ENCODE assay signal across 26 mouse cellular contexts in genomic region chr11:76873865-76874264, GRCm38 (mm10). TPM values are rescaled to one million over a fixed set of nuclear protein-coding genes. Genes with fewer than 3 reads are reported as not detected.
DNase-seq lines count a peak whose midpoint lies in the region; ATAC-seq lines count a peak whose summit lies in the region.
"Had no signal": no experiment of that assay in that cellular context is flagged by ENCODE, and none has a peak within 500 bp of the region (broad histone marks: within the 10 kb centered on the region; RNA-seq: fewer than 3 reads in every experiment).

No protein-coding gene starts in this region.

- no peaks in the 10 kb centered on the region for H3K9me3 ChIP-seq in forebrain, embryonic 11.5 days (ENCODE audit: control insufficient read depth, low read length)
- H3K9me3 ChIP-seq in forebrain, embryonic 15.5 days, result no peaks in the 10 kb centered on the region
- H3K9me3 ChIP-seq: embryonic facial prominence, embryonic 13.5 days; embryonic facial prominence, embryonic 15.5 days; forebrain, embryonic 10.5 days; forebrain, embryonic 13.5 days; G1E had no signal

- peak; percentile 2 for DNase-seq in forebrain, embryonic 11.5 days (ENCODE audit: low spot score)
- peak; percentile 71 for DNase-seq in 3T3-L1 (ENCODE audit: low read depth, low spot score)
- DNase-seq in NIH3T3 (ENCODE audit: low read depth), result peak; percentile 75
- no peak for DNase-seq in frontal cortex, adult 2 months (ENCODE audit: extremely low spot score in 1 of 2, low spot score in 1 of 2)
- DNase-seq in spleen, postnatal 4 days (ENCODE audit: low spot score in 2 of 2), result no peak
- DNase-seq: adrenal gland, adult 2 months; adrenal gland, postnatal 10 days; adrenal gland, postnatal 25 days; cerebellum, adult 11 months; cerebellum, adult 18-20 months; cerebellum, adult 8-10 months; cerebellum, adult 9-11 months; cerebellum, postnatal 14 days; cerebellum, postnatal 36 days; embryo, embryonic 11 days had no signal

- H3K36me3 ChIP-seq in forebrain, embryonic 11.5 days (ENCODE audit: control insufficient read depth, insufficient read depth, low read length), result no peaks in the 10 kb centered on the region
- H3K36me3 ChIP-seq in forebrain, embryonic 15.5 days, result no peaks in the 10 kb centered on the region
- H3K36me3 ChIP-seq: embryonic facial prominence, embryonic 13.5 days; embryonic facial prominence, embryonic 15.5 days; forebrain, embryonic 10.5 days; G1E had no signal

- no peak overlapping the region for H3K4me2 ChIP-seq in forebrain, embryonic 11.5 days (ENCODE audit: low read depth, low read length, severe bottlenecking)
- H3K4me2 ChIP-seq in forebrain, embryonic 15.5 days (replicated peaks), result no peak overlapping the region
- H3K4me2 ChIP-seq: embryonic facial prominence, embryonic 13.5 days; embryonic facial prominence, embryonic 15.5 days; forebrain, embryonic 13.5 days had no signal

- no peak overlapping the region for H3K9ac ChIP-seq in forebrain, embryonic 11.5 days (ENCODE audit: low read length)
- H3K9ac ChIP-seq in forebrain, embryonic 15.5 days (replicated peaks), result no peak overlapping the region
- H3K9ac ChIP-seq: embryonic facial prominence, embryonic 13.5 days; embryonic facial prominence, embryonic 15.5 days; forebrain, embryonic 13.5 days had no signal

- H3K27me3 ChIP-seq in forebrain, embryonic 11.5 days (ENCODE audit: control insufficient read depth, insufficient read depth, low read length), result no peaks in the 10 kb centered on the region
- no peaks in the 10 kb centered on the region for H3K27me3 ChIP-seq in forebrain, embryonic 15.5 days
- H3K27me3 ChIP-seq: embryonic facial prominence, embryonic 13.5 days; embryonic facial prominence, embryonic 15.5 days; forebrain, embryonic 13.5 days had no signal

- H3K4me3 ChIP-seq in forebrain, embryonic 11.5 days (ENCODE audit: low read depth, low read length), result no peak overlapping the region
- H3K4me3 ChIP-seq in forebrain, embryonic 15.5 days, result no peak overlapping the region
- H3K4me3 ChIP-seq: embryonic facial prominence, embryonic 13.5 days; embryonic facial prominence, embryonic 15.5 days; erythroblast, embryonic 14.5 days; forebrain, embryonic 10.5 days; forebrain, embryonic 13.5 days had no signal

- WGBS in forebrain, embryonic 11.5 days, result 96% methylated on average over 5 of the region's 5 CpGs
- 94% methylated on average over 5 of the region's 5 CpGs for WGBS in forebrain, embryonic 15.5 days

- H3K4me1 ChIP-seq in forebrain, embryonic 11.5 days (replicated peaks; ENCODE audit: control insufficient read depth, insufficient read depth, low read length), result no peaks in the 10 kb centered on the region
- no peaks in the 10 kb centered on the region for H3K4me1 ChIP-seq in forebrain, embryonic 15.5 days
- H3K4me1 ChIP-seq: embryonic facial prominence, embryonic 15.5 days; forebrain, embryonic 10.5 days; forebrain, embryonic 13.5 days had no signal

- ATAC-seq in forebrain, embryonic 11.5 days (replicated peaks; ENCODE audit: low FRiP score), result no peak
- ATAC-seq in forebrain, embryonic 15.5 days (replicated peaks), result no peak
- ATAC-seq: forebrain, embryonic 13.5 days; forebrain, embryonic 16.5 days had no signal

- H3K27ac ChIP-seq in forebrain, embryonic 11.5 days (ENCODE audit: low read depth, low read length), result no peak overlapping the region
- no peak overlapping the region for H3K27ac ChIP-seq in forebrain, embryonic 15.5 days (replicated peaks)
- H3K27ac ChIP-seq: embryonic facial prominence, embryonic 13.5 days; embryonic facial prominence, embryonic 15.5 days; forebrain, embryonic 10.5 days; forebrain, embryonic 13.5 days had no signal

RNA-seq across cellular contexts. Expression of gene Cpd, which starts 27.0 kb away (rescaled TPM):
- 14.3 and 15.6 TPM in 2 replicates for polyA plus RNA-seq in forebrain, embryonic 11.5 days (2014; fragmentation: Nextera tagmentation; extraction: Ambion mirVana)
- polyA plus RNA-seq in forebrain, embryonic 15.5 days (2015; fragmentation: Nextera tagmentation; extraction: Ambion mirVana), result 5.4 and 7.0 TPM in 2 replicates
- 30.1 and 32.8 TPM in 2 replicates for polyA plus RNA-seq in frontal cortex, adult 2 months (2012; rRNA removed)

RNA-seq across cellular contexts. Expression of gene Tmigd1, which starts 28.1 kb away (rescaled TPM):
- polyA plus RNA-seq in forebrain, embryonic 11.5 days (2014; fragmentation: Nextera tagmentation; extraction: Ambion mirVana), result not detected in 2 replicates
- polyA plus RNA-seq in forebrain, embryonic 15.5 days (2015; fragmentation: Nextera tagmentation; extraction: Ambion mirVana), result not detected in 2 replicates
- polyA plus RNA-seq in frontal cortex, adult 2 months (2012; rRNA removed), result 0.11 TPM in 1 of 2 replicates, not detected in the other
- polyA plus RNA-seq: adrenal gland, adult 2 months; brain, embryonic 14.5 days; C2C12; embryonic facial prominence, embryonic 11.5 days; embryonic facial prominence, embryonic 13.5 days; erythroblast, embryonic 14.5 days; forebrain, embryonic 10.5 days; forebrain, embryonic 16.5 days; G1E had no signal

RNA-seq across cellular contexts. Expression of gene Blmh, which starts 50.7 kb away (rescaled TPM):
- 167 and 174 TPM in 2 replicates for polyA plus RNA-seq in forebrain, embryonic 11.5 days (2014; fragmentation: Nextera tagmentation; extraction: Ambion mirVana)
- polyA plus RNA-seq in forebrain, embryonic 15.5 days (2015; fragmentation: Nextera tagmentation; extraction: Ambion mirVana), result 128 and 134 TPM in 2 replicates
- 39.8 and 41.7 TPM in 2 replicates for polyA plus RNA-seq in frontal cortex, adult 2 months (2012; rRNA removed)

Comparison
In these comparisons a context has a peak if more than half of its experiments do, and no peak if none do; other contexts are left out.
1. DNase-seq: peak in forebrain, embryonic 11.5 days (single experiment), 3T3-L1 (single experiment) and NIH3T3 (single experiment); none in frontal cortex, adult 2 months (0 of 2) and spleen, postnatal 4 days (0 of 2).